Mouse (Mus musculus): ENCODE results near the gene Ints7.
A peak's percentile ranks its signal among the peaks of the same experiment; 100 is the strongest.

Gene Ints7

GRCm38 (mm10) chr1:191632511-191633095, 57.2 kb downstream of the Ints7 start:
- DNase-seq (ENCODE audit: low spot score), result no peak

- DNase-seq (ENCODE audit: low spot score), result no peak
Observed at GRCm38 (mm10) chr1:191634116-191634515, 58.7 kb downstream of the Ints7 start.

GRCm38 (mm10) chr1:191638404-191638803, 63.0 kb downstream of the Ints7 start:
- no peak for DNase-seq (ENCODE audit: low spot score)

GRCm38 (mm10) chr1:191639200-191639807, 63.9 kb downstream of the Ints7 start:
- DNase-seq (ENCODE audit: low spot score), result no peak

GRCm38 (mm10) chr1:191640146-191640545, 64.7 kb downstream of the Ints7 start:
- DNase-seq (ENCODE audit: low spot score), result no peak

GRCm38 (mm10) chr1:191640848-191641247, 65.4 kb downstream of the Ints7 start:
- DNase-seq (ENCODE audit: low spot score), result no peak

- DNase-seq (ENCODE audit: low spot score), result no peak
Observed at GRCm38 (mm10) chr1:191641438-191641837, 66.0 kb downstream of the Ints7 start.

- DNase-seq (ENCODE audit: low spot score), result no peak
Observed at GRCm38 (mm10) chr1:191642903-191643302, 67.5 kb downstream of the Ints7 start.

- peak; percentile 44 for DNase-seq (ENCODE audit: low spot score)
Observed at GRCm38 (mm10) chr1:191645921-191646320, 70.5 kb downstream of the Ints7 start.

GRCm38 (mm10) chr1:191647590-191647989, 72.2 kb downstream of the Ints7 start:
- no peak for DNase-seq (ENCODE audit: low spot score)

- DNase-seq (ENCODE audit: low spot score), result no peak
Observed at GRCm38 (mm10) chr1:191659441-191659840, 84.0 kb downstream of the Ints7 start.

- peak; percentile 27 for DNase-seq (ENCODE audit: low spot score)
Observed at GRCm38 (mm10) chr1:191661019-191661796, 85.8 kb downstream of the Ints7 start.

- peak; percentile 21 for DNase-seq (ENCODE audit: low spot score)
Observed at GRCm38 (mm10) chr1:191662178-191662898, 86.9 kb downstream of the Ints7 start.

GRCm38 (mm10) chr1:191662899-191663500, 87.6 kb downstream of the Ints7 start:
- DNase-seq (ENCODE audit: low spot score), result no peak

- DNase-seq (ENCODE audit: low spot score), result no peak
Observed at GRCm38 (mm10) chr1:191663603-191664002, 88.2 kb downstream of the Ints7 start.

- no peak for DNase-seq (ENCODE audit: low spot score)
Observed at GRCm38 (mm10) chr1:191666351-191666750, 90.9 kb downstream of the Ints7 start.

GRCm38 (mm10) chr1:191668030-191668429, 92.6 kb downstream of the Ints7 start:
- DNase-seq (ENCODE audit: low spot score), result no peak

Data from ovary, postnatal 36 days (tissue).